Mouse (Mus musculus): ENCODE results near the gene Lhfpl5.
A peak's percentile ranks its signal among the peaks of the same experiment; 100 is the strongest.
"Not testable (repeated sequence)": the region's sequence is repeated elsewhere in the genome, so short reads cannot be mapped to it uniquely, and the experiment has no call there.

Lhfpl5 gene

GRCm38 (mm10) chr17:28575244-28576125 is at the start of gene Lhfpl5:
TSS of gene Lhfpl5 (plus strand) at chr17:28575641.
- peak; percentile 8 to 19 for DNase-seq (ENCODE audit: low spot score in 2 of 2)

GRCm38 (mm10) chr17:28527184-28528042 is 48.0 kb upstream of the Lhfpl5 start:
- DNase-seq (ENCODE audit: low spot score in 2 of 2): no peak

GRCm38 (mm10) chr17:28528043-28528351 is 47.4 kb upstream of the Lhfpl5 start:
- DNase-seq (ENCODE audit: low spot score in 2 of 2): peak; percentile 68 to 83

GRCm38 (mm10) chr17:28529116-28529515 is 46.3 kb upstream of the Lhfpl5 start:
- DNase-seq (ENCODE audit: low spot score in 2 of 2): no peak

- no peak for DNase-seq (ENCODE audit: low spot score in 2 of 2)
These were observed 44.9 kb upstream of the Lhfpl5 start, which contains the start of gene Armc12 for GRCm38 (mm10) chr17:28530506-28530905. TSS of gene Armc12 (plus strand) at chr17:28530806.

- DNase-seq (ENCODE audit: low spot score in 2 of 2): no peak
These were observed 43.5 kb upstream of the Lhfpl5 start for GRCm38 (mm10) chr17:28531946-28532345.

GRCm38 (mm10) chr17:28532557-28532956 is 42.9 kb upstream of the Lhfpl5 start:
- DNase-seq (ENCODE audit: low spot score in 2 of 2): no peak

GRCm38 (mm10) chr17:28533327-28533726 is 42.1 kb upstream of the Lhfpl5 start:
- no peak for DNase-seq (ENCODE audit: low spot score in 2 of 2)

GRCm38 (mm10) chr17:28537881-28538280 is 37.6 kb upstream of the Lhfpl5 start:
- no peak for DNase-seq (ENCODE audit: low spot score in 2 of 2)

GRCm38 (mm10) chr17:28546925-28547324 is 28.5 kb upstream of the Lhfpl5 start:
- DNase-seq (ENCODE audit: low spot score in 2 of 2): peak in 1 of 2 experiments; percentile 23

- no peak for DNase-seq (ENCODE audit: low spot score in 2 of 2)
These were observed 26.9 kb upstream of the Lhfpl5 start for GRCm38 (mm10) chr17:28548550-28548949.

GRCm38 (mm10) chr17:28549111-28549510 is 26.3 kb upstream of the Lhfpl5 start, which contains the start of gene Clpsl2:
TSS of gene Clpsl2 (plus strand) at chr17:28549411.
- no peak for DNase-seq (ENCODE audit: low spot score in 2 of 2)

GRCm38 (mm10) chr17:28553040-28553793 is 22.2 kb upstream of the Lhfpl5 start:
- DNase-seq (ENCODE audit: low spot score in 2 of 2): peak; percentile 30 to 73

GRCm38 (mm10) chr17:28554021-28554420 is 21.4 kb upstream of the Lhfpl5 start:
- not testable (repeated sequence) for DNase-seq (ENCODE audit: low spot score in 2 of 2)

GRCm38 (mm10) chr17:28556635-28557396 is 18.6 kb upstream of the Lhfpl5 start:
- DNase-seq (ENCODE audit: low spot score in 2 of 2): no peak

GRCm38 (mm10) chr17:28557772-28558171 is 17.7 kb upstream of the Lhfpl5 start:
- DNase-seq (ENCODE audit: low spot score in 2 of 2): no peak

- DNase-seq (ENCODE audit: low spot score in 2 of 2): no peak
These were observed 14.8 kb upstream of the Lhfpl5 start, which contains the start of gene Clps for GRCm38 (mm10) chr17:28560598-28560997. TSS of gene Clps (minus strand) at chr17:28560766.

GRCm38 (mm10) chr17:28561613-28562012 is 13.8 kb upstream of the Lhfpl5 start:
- no peak for DNase-seq (ENCODE audit: low spot score in 2 of 2)

GRCm38 (mm10) chr17:28565181-28565580 is 10.3 kb upstream of the Lhfpl5 start:
- no peak for DNase-seq (ENCODE audit: low spot score in 2 of 2)

- no peak for DNase-seq (ENCODE audit: low spot score in 2 of 2)
These were observed 7.9 kb upstream of the Lhfpl5 start for GRCm38 (mm10) chr17:28567541-28567940.

GRCm38 (mm10) chr17:28571868-28572267 is 3.6 kb upstream of the Lhfpl5 start:
- no peak for DNase-seq (ENCODE audit: low spot score in 2 of 2)

Measured in natural killer cell, adult 2 months (primary cell).